Mouse (Mus musculus) embryonic fibroblast, embryonic 13.5 days (primary cell): ENCODE data around the gene Ccl6.

Experiments used
- CTCF ChIP-seq: IDR thresholded peaks from 2 replicates; pipeline ENCODE4 v1.5.1; 2011; ENCODE audit warnings: mild to moderate bottlenecking, control low read depth, low read length, moderate library complexity, borderline replicate concordance; ENCODE audit not compliant: insufficient read depth
- POLR2A ChIP-seq: IDR thresholded peaks from 2 replicates; pipeline ENCODE4 v1.6.1; 2011; ENCODE audit warnings: low read depth, mild to moderate bottlenecking, control low read depth, low read length, moderate library complexity

GRCm38 (mm10) chr11:83538705-83539314 lies 54.1 kb downstream of the Ccl6 start:
- TF ChIP-seq POLR2A (no peak), CTCF (no peak)
